Comparison of ENCODE assay signal across 8 mouse cellular contexts in genomic region chr11:93995111-93995719, GRCm38 (mm10). TPM values are rescaled to one million over a fixed set of nuclear protein-coding genes. Genes with fewer than 3 reads are reported as not detected.
DNase-seq lines count a peak whose midpoint lies in the region; ATAC-seq and TF ChIP-seq lines count a peak whose summit lies in the region.

No protein-coding gene starts in this region.

- H3K4me2 ChIP-seq in hindbrain, embryonic 11.5 days (replicated peaks; ENCODE audit: low read depth, low read length), result peak overlapping the region; percentile 56
- H3K4me2 ChIP-seq in lung, postnatal 0 days (replicated peaks; ENCODE audit: low read depth, low read length), result peak overlapping the region; percentile 69

- H3K9ac ChIP-seq in hindbrain, embryonic 11.5 days (ENCODE audit: low read depth, low read length), result peak overlapping the region; percentile 74
- peak overlapping the region; percentile 97 for H3K9ac ChIP-seq in lung, postnatal 0 days (replicated peaks; ENCODE audit: low read depth)

- H3K27me3 ChIP-seq in hindbrain, embryonic 11.5 days (ENCODE audit: control insufficient read depth, insufficient read depth, low read length), result no peaks in the 10 kb centered on the region
- H3K27me3 ChIP-seq in lung, postnatal 0 days (replicated peaks; ENCODE audit: insufficient read depth, low read length), result no peaks in the 10 kb centered on the region

- no peaks in the 10 kb centered on the region for H3K9me3 ChIP-seq in hindbrain, embryonic 11.5 days (ENCODE audit: control insufficient read depth, low read length)
- no peaks in the 10 kb centered on the region for H3K9me3 ChIP-seq in lung, postnatal 0 days (ENCODE audit: low read length)

- ATAC-seq in hindbrain, embryonic 11.5 days (ENCODE audit: low FRiP score), result peak; percentile 52
- ATAC-seq in lung, postnatal 0 days, result peak; percentile 86

- H3K36me3 ChIP-seq in hindbrain, embryonic 11.5 days (ENCODE audit: control insufficient read depth, insufficient read depth, low read length), result no peaks in the 10 kb centered on the region
- H3K36me3 ChIP-seq in lung, postnatal 0 days (ENCODE audit: insufficient read depth, low read length), result no peaks in the 10 kb centered on the region

- H3K4me3 ChIP-seq in hindbrain, embryonic 11.5 days (ENCODE audit: low read depth, low read length), result peak overlapping the region; percentile 88
- H3K4me3 ChIP-seq in lung, postnatal 0 days (ENCODE audit: low read depth, low read length), result peak overlapping the region; percentile 96

- DNase-seq in NIH3T3 (ENCODE audit: low read depth), result peak; percentile 97
- DNase-seq in cerebellum, postnatal 10 days, result peak; percentile 72 to 77
- peak; percentile 67 to 78 for DNase-seq in frontal cortex, postnatal 10 days (ENCODE audit: low spot score in 2 of 2)
- DNase-seq in hindbrain, embryonic 11.5 days (ENCODE audit: low spot score), result no peak
- DNase-seq in layer of hippocampus, postnatal 10 days (ENCODE audit: low spot score in 2 of 2), result peak; percentile 44 to 60
- DNase-seq in lung, postnatal 0 days (ENCODE audit: low spot score), result peak; percentile 99
- peak; percentile 45 for DNase-seq in ovary, postnatal 10 days (ENCODE audit: low spot score)
- peak; percentile 51 to 66 for DNase-seq in thymus, postnatal 10 days (ENCODE audit: low spot score in 2 of 2)

- TF ChIP-seq CTCF in lung, postnatal 0 days (IDR thresholded peaks at IDR 0.05), result no peak

- peak overlapping the region; percentile 90 for H3K27ac ChIP-seq in hindbrain, embryonic 11.5 days (ENCODE audit: low read depth, low read length)
- peak overlapping the region; percentile 99 for H3K27ac ChIP-seq in lung, postnatal 0 days (ENCODE audit: low read length)

- 8% methylated on average over 15 of the region's 15 CpGs for WGBS in hindbrain, embryonic 11.5 days
- 2% methylated on average over 15 of the region's 15 CpGs for WGBS in lung, postnatal 0 days

- TF ChIP-seq EP300 in lung, postnatal 0 days (IDR thresholded peaks at IDR 0.05), result peak; percentile 71

- peaks cover 6% of the 10 kb centered on the region for H3K4me1 ChIP-seq in hindbrain, embryonic 11.5 days (replicated peaks; ENCODE audit: control insufficient read depth, insufficient read depth, low read length)
- H3K4me1 ChIP-seq in lung, postnatal 0 days (ENCODE audit: insufficient read depth, low read depth, low read length), result peaks cover 10% of the 10 kb centered on the region; the same call in 1 of the 2 replicates

RNA-seq across cellular contexts. Expression of gene Spag9, which starts 0.7 kb away (rescaled TPM):
- 107 and 109 TPM in 2 replicates for polyA plus RNA-seq in hindbrain, embryonic 11.5 days (2014; fragmentation: Nextera tagmentation; extraction: Ambion mirVana)
- 100 to 1,000 TPM; 231 to 243 TPM for total RNA-seq in layer of hippocampus, postnatal 10 days (2021)
- polyA plus RNA-seq in lung, postnatal 0 days (2015; fragmentation: Nextera tagmentation; extraction: Ambion mirVana), result 77.9 and 87.4 TPM in 2 replicates

RNA-seq across cellular contexts. Expression of gene Nme1, which starts 26.9 kb away (rescaled TPM):
- 198 and 206 TPM in 2 replicates for polyA plus RNA-seq in hindbrain, embryonic 11.5 days (2014; fragmentation: Nextera tagmentation; extraction: Ambion mirVana)
- total RNA-seq in layer of hippocampus, postnatal 10 days (2021), result 100 to 1,000 TPM in 1 of 2 experiments, 10 to 100 TPM in 1; 97.6 to 113 TPM
- polyA plus RNA-seq in lung, postnatal 0 days (2015; fragmentation: Nextera tagmentation; extraction: Ambion mirVana), result 35.2 and 42.4 TPM in 2 replicates

RNA-seq across cellular contexts. Expression of gene Gm20390, which starts 27.1 kb away (rescaled TPM):
- 393 and 395 TPM in 2 replicates for polyA plus RNA-seq in hindbrain, embryonic 11.5 days (2014; fragmentation: Nextera tagmentation; extraction: Ambion mirVana)
- total RNA-seq in layer of hippocampus, postnatal 10 days (2021), result 100 to 1,000 TPM; 160 to 220 TPM
- polyA plus RNA-seq in lung, postnatal 0 days (2015; fragmentation: Nextera tagmentation; extraction: Ambion mirVana), result 91.0 and 120 TPM in 2 replicates

RNA-seq across cellular contexts. Expression of gene Nme2, which starts 39.2 kb away (rescaled TPM):
- polyA plus RNA-seq in hindbrain, embryonic 11.5 days (2014; fragmentation: Nextera tagmentation; extraction: Ambion mirVana), result 140 and 142 TPM in 2 replicates
- 100 to 1,000 TPM; 166 to 194 TPM for total RNA-seq in layer of hippocampus, postnatal 10 days (2021)
- 246 and 280 TPM in 2 replicates for polyA plus RNA-seq in lung, postnatal 0 days (2015; fragmentation: Nextera tagmentation; extraction: Ambion mirVana)
